Mouse (Mus musculus): ENCODE results near the gene Ankrd10. TPM values are rescaled to one million over a fixed set of nuclear protein-coding genes. Genes with fewer than 3 reads are reported as not detected.

The Ankrd10 gene
- polyA plus RNA-seq, 1 experiment from 2014 or later = 103 TPM

- ATAC-seq (replicated peaks; ENCODE audit: low FRiP score, low TSS enrichment, low read depth) (no peak), DNase-seq (ENCODE audit: low spot score) (no peak)
- Histone ChIP-seq H3K9me3 (ENCODE audit: control insufficient read depth, low read length) (no peaks in the 10 kb centered on the region), H3K9ac (ENCODE audit: low read length) (no peak overlapping the region), H3K4me3 (ENCODE audit: low read depth, low read length) (no peak overlapping the region), H3K27ac (ENCODE audit: low read depth) (no peak overlapping the region), H3K36me3 (ENCODE audit: control insufficient read depth, insufficient read depth, low read length) (no peaks in the 10 kb centered on the region), H3K27me3 (replicated peaks; ENCODE audit: control insufficient read depth, insufficient read depth, low read length) (no peaks in the 10 kb centered on the region), H3K4me2 (ENCODE audit: low read length) (no peak overlapping the region), H3K4me1 (replicated peaks; ENCODE audit: control insufficient read depth, insufficient read depth, low read length) (0 out of 2 replicates have a peak, but pooled peaks cover 2% of the 10 kb centered on the region)
- 56% methylated on average over 12 of the region's 12 CpGs for WGBS
Measured at GRCm38 (mm10) chr8:11593222-11593884, 42.2 kb downstream of the Ankrd10 start.

- DNase-seq (ENCODE audit: low spot score) (no peak), ATAC-seq (replicated peaks; ENCODE audit: low FRiP score, low TSS enrichment, low read depth) (no peak)
- WGBS = 42% methylated on average over 13 of the region's 13 CpGs
Measured at GRCm38 (mm10) chr8:11592296-11592695, 43.3 kb downstream of the Ankrd10 start.

GRCm38 (mm10) chr8:11591837-11592236 is 43.7 kb downstream of the Ankrd10 start:
- 89% methylated on average over 4 of the region's 4 CpGs for WGBS
- DNase-seq (ENCODE audit: low spot score) = no peak
- Histone ChIP-seq H3K4me3 (ENCODE audit: low read depth, low read length) (no peak overlapping the region), H3K27me3 (replicated peaks; ENCODE audit: control insufficient read depth, insufficient read depth, low read length) (no peaks in the 10 kb centered on the region), H3K9ac (ENCODE audit: low read length) (no peak overlapping the region), H3K27ac (ENCODE audit: low read depth) (no peak overlapping the region), H3K36me3 (ENCODE audit: control insufficient read depth, insufficient read depth, low read length) (no peaks in the 10 kb centered on the region), H3K4me2 (ENCODE audit: low read length) (no peak overlapping the region), H3K9me3 (ENCODE audit: control insufficient read depth, low read length) (no peaks in the 10 kb centered on the region), H3K4me1 (replicated peaks; ENCODE audit: control insufficient read depth, insufficient read depth, low read length) (0 out of 2 replicates have a peak, but pooled peaks cover 2% of the 10 kb centered on the region)
- no peak for ATAC-seq (replicated peaks; ENCODE audit: low FRiP score, low TSS enrichment, low read depth)

More at GRCm38 (mm10) chr8:11592296-11592695, 43.3 kb downstream of the Ankrd10 start:
- no peaks in the 10 kb centered on the region for H3K9me3 ChIP-seq (ENCODE audit: control insufficient read depth, low read length)
- no peak overlapping the region for H3K27ac ChIP-seq (ENCODE audit: low read depth)
- H3K36me3 ChIP-seq (ENCODE audit: control insufficient read depth, insufficient read depth, low read length) = no peaks in the 10 kb centered on the region
- H3K27me3 ChIP-seq (replicated peaks; ENCODE audit: control insufficient read depth, insufficient read depth, low read length) = no peaks in the 10 kb centered on the region
- H3K4me2 ChIP-seq (ENCODE audit: low read length) = no peak overlapping the region
- H3K4me3 ChIP-seq (ENCODE audit: low read depth, low read length) = no peak overlapping the region
- H3K9ac ChIP-seq (ENCODE audit: low read length) = no peak overlapping the region
- H3K4me1 ChIP-seq (replicated peaks; ENCODE audit: control insufficient read depth, insufficient read depth, low read length) = 0 out of 2 replicates have a peak, but pooled peaks cover 2% of the 10 kb centered on the region

DNA sequence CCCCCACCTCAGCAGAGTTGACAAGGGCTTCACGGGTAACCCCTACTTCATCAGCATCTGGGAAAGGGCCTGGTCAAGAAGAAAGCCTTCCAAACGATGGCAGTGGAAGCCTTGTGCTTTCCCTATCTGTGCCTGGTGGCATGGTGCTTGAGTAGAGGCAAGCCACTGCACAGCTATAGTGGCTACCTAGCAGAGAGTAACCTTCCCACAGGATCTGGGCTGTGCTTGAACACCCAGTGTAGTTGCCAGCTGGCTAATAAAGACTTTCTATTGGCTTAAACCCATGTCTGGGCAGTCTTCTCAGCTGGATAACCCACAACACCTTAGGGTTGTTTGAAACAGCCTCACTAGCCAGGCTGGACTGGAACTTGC is 49.2 kb downstream of the Ankrd10 start:
- ATAC-seq (replicated peaks; ENCODE audit: low FRiP score, low TSS enrichment, low read depth) = no peak
- no peak for DNase-seq (ENCODE audit: low spot score)
- no peak overlapping the region for H3K4me2 ChIP-seq (ENCODE audit: low read length)
- no peak overlapping the region for H3K9ac ChIP-seq (ENCODE audit: low read length)
- no peaks in the 10 kb centered on the region for H3K36me3 ChIP-seq (ENCODE audit: control insufficient read depth, insufficient read depth, low read length)
- H3K9me3 ChIP-seq (ENCODE audit: control insufficient read depth, low read length) = peaks cover 5% of the 10 kb centered on the region
- no peak overlapping the region for H3K4me3 ChIP-seq (ENCODE audit: low read depth, low read length)
- no peaks in the 10 kb centered on the region for H3K27me3 ChIP-seq (replicated peaks; ENCODE audit: control insufficient read depth, insufficient read depth, low read length)
- H3K27ac ChIP-seq (ENCODE audit: low read depth) = peak overlapping the region; percentile 90
- peaks cover 15% of the 10 kb centered on the region; the same call in 1 of the 2 replicates for H3K4me1 ChIP-seq (replicated peaks; ENCODE audit: control insufficient read depth, insufficient read depth, low read length)
- WGBS = 27% methylated on average over 2 of the region's 2 CpGs

GRCm38 (mm10) chr8:11585513-11586373 is 49.8 kb downstream of the Ankrd10 start:
- WGBS = 29% methylated on average over 21 of the region's 21 CpGs
- Histone ChIP-seq H3K36me3 (ENCODE audit: control insufficient read depth, insufficient read depth, low read length) (no peaks in the 10 kb centered on the region), H3K4me3 (ENCODE audit: low read depth, low read length) (peak overlapping the region; percentile 8; the same call in 1 of the 2 replicates), H3K4me1 (replicated peaks; ENCODE audit: control insufficient read depth, insufficient read depth, low read length) (peaks cover 15% of the 10 kb centered on the region; the same call in 1 of the 2 replicates), H3K9me3 (ENCODE audit: control insufficient read depth, low read length) (peaks cover 5% of the 10 kb centered on the region), H3K4me2 (ENCODE audit: low read length) (peak overlapping the region; percentile 44), H3K27me3 (replicated peaks; ENCODE audit: control insufficient read depth, insufficient read depth, low read length) (no peaks in the 10 kb centered on the region), H3K27ac (ENCODE audit: low read depth) (peak overlapping the region; percentile 90), H3K9ac (ENCODE audit: low read length) (0 out of 2 replicates have a peak overlapping the region, but pooled peaks have one; percentile 20)
- ATAC-seq (replicated peaks; ENCODE audit: low FRiP score, low TSS enrichment, low read depth) (peak; percentile 73), DNase-seq (ENCODE audit: low spot score) (peak; percentile 68)

GRCm38 (mm10) chr8:11575604-11576384 is 59.8 kb downstream of the Ankrd10 start:
- H3K4me2 ChIP-seq (ENCODE audit: low read length) = no peak overlapping the region
- H3K27ac ChIP-seq (ENCODE audit: low read depth) = no peak overlapping the region
- WGBS = 48% methylated on average over 16 of the region's 16 CpGs
- ATAC-seq (replicated peaks; ENCODE audit: low FRiP score, low TSS enrichment, low read depth) (0 out of 2 replicates have a peak, but pooled peaks have one; percentile 34), DNase-seq (ENCODE audit: low spot score) (no peak)
- peaks cover 15% of the 10 kb centered on the region for H3K4me1 ChIP-seq (replicated peaks; ENCODE audit: control insufficient read depth, insufficient read depth, low read length)
- no peak overlapping the region for H3K9ac ChIP-seq (ENCODE audit: low read length)
- H3K36me3 ChIP-seq (ENCODE audit: control insufficient read depth, insufficient read depth, low read length) = no peaks in the 10 kb centered on the region
- no peak overlapping the region for H3K4me3 ChIP-seq (ENCODE audit: low read depth, low read length)
- no peaks in the 10 kb centered on the region for H3K9me3 ChIP-seq (ENCODE audit: control insufficient read depth, low read length)
- H3K27me3 ChIP-seq (replicated peaks; ENCODE audit: control insufficient read depth, insufficient read depth, low read length) = no peaks in the 10 kb centered on the region

GRCm38 (mm10) chr8:11574911-11575603 is 60.5 kb downstream of the Ankrd10 start:
- DNase-seq (ENCODE audit: low spot score) (no peak), ATAC-seq (replicated peaks; ENCODE audit: low FRiP score, low TSS enrichment, low read depth) (no peak)
- no peak overlapping the region for H3K9ac ChIP-seq (ENCODE audit: low read length)
- no peak overlapping the region for H3K4me2 ChIP-seq (ENCODE audit: low read length)
- WGBS = 50% methylated on average over 9 of the region's 9 CpGs
- H3K27me3 ChIP-seq (replicated peaks; ENCODE audit: control insufficient read depth, insufficient read depth, low read length) = no peaks in the 10 kb centered on the region
- no peak overlapping the region for H3K4me3 ChIP-seq (ENCODE audit: low read depth, low read length)
- no peaks in the 10 kb centered on the region for H3K36me3 ChIP-seq (ENCODE audit: control insufficient read depth, insufficient read depth, low read length)
- H3K27ac ChIP-seq (ENCODE audit: low read depth) = peak overlapping the region; percentile 43; the same call in 1 of the 2 replicates
- H3K9me3 ChIP-seq (ENCODE audit: control insufficient read depth, low read length) = no peaks in the 10 kb centered on the region
- peaks cover 15% of the 10 kb centered on the region for H3K4me1 ChIP-seq (replicated peaks; ENCODE audit: control insufficient read depth, insufficient read depth, low read length)

GRCm38 (mm10) chr8:11572428-11572827 is 63.1 kb downstream of the Ankrd10 start:
- Histone ChIP-seq H3K4me3 (ENCODE audit: low read depth, low read length) (no peak overlapping the region), H3K27me3 (replicated peaks; ENCODE audit: control insufficient read depth, insufficient read depth, low read length) (no peaks in the 10 kb centered on the region), H3K36me3 (ENCODE audit: control insufficient read depth, insufficient read depth, low read length) (no peaks in the 10 kb centered on the region), H3K4me2 (ENCODE audit: low read length) (no peak overlapping the region), H3K9me3 (ENCODE audit: control insufficient read depth, low read length) (no peaks in the 10 kb centered on the region), H3K27ac (ENCODE audit: low read depth) (no peak overlapping the region), H3K9ac (ENCODE audit: low read length) (no peak overlapping the region), H3K4me1 (replicated peaks; ENCODE audit: control insufficient read depth, insufficient read depth, low read length) (peaks cover 15% of the 10 kb centered on the region)
- 74% methylated on average over 6 of the region's 6 CpGs for WGBS
- ATAC-seq (replicated peaks; ENCODE audit: low FRiP score, low TSS enrichment, low read depth) = no peak
- DNase-seq (ENCODE audit: low spot score) = no peak

Measured in intestine, embryonic 14.5 days (tissue).